Mouse (Mus musculus) limb, embryonic 12.5 days (tissue): ENCODE results near the gene Fam49a. TPM values are rescaled to one million over a fixed set of nuclear protein-coding genes. Genes with fewer than 3 reads are reported as not detected.

ENCODE experiments used
- ATAC-seq: fragments of 200-750 bp; cut with Nextera tagmentation; 2 replicates; pipeline ENCODE4 v1.8.0; 2017; ENCODE audit warnings: low read depth, moderate TSS enrichment; ENCODE audit not compliant: insufficient number of reproducible peaks, insufficient read depth, low FRiP score, low TSS enrichment
- H3K27ac ChIP-seq: fragments of 300-500 bp; sonication (generic); 2 replicates; pipeline ENCODE4 v1.5.1; 2016; ENCODE audit warnings: mild to moderate bottlenecking, moderate library complexity
- H3K27me3 ChIP-seq: fragments of 300-500 bp; sonication (generic); 2 replicates; pipeline ENCODE4 v1.6.1; 2016; ENCODE audit warnings: mild to moderate bottlenecking, moderate library complexity
- H3K36me3 ChIP-seq: fragments of 300-500 bp; sonication (generic); 2 replicates; pipeline ENCODE4 v1.6.1; 2016; ENCODE audit warnings: mild to moderate bottlenecking, moderate library complexity
- H3K4me1 ChIP-seq: fragments of 300-500 bp; sonication (generic); replicated peaks from 2 replicates; pipeline ENCODE4 v1.6.1; 2016
- H3K4me2 ChIP-seq: fragments of 300-500 bp; sonication (generic); 2 replicates; pipeline ENCODE4 v1.6.1; 2016; ENCODE audit warnings: mild to moderate bottlenecking, moderate library complexity
- H3K4me3 ChIP-seq: fragments of 300-500 bp; sonication (generic); replicated peaks from 2 replicates; pipeline ENCODE4 v1.5.1; 2016; ENCODE audit warnings: mild to moderate bottlenecking
- H3K9ac ChIP-seq: fragments of 300-500 bp; sonication (generic); replicated peaks from 2 replicates; pipeline ENCODE4 v1.6.1; 2016; ENCODE audit warnings: mild to moderate bottlenecking, moderate library complexity
- H3K9me3 ChIP-seq: fragments of 300-500 bp; sonication (generic); 2 replicates; pipeline ENCODE4 v1.6.1; 2016; ENCODE audit warnings: mild to moderate bottlenecking, moderate library complexity
- WGBS: fragments of 180-500 bp; shearing (Covaris S2); methylation state at CpG from one replicate; pipeline ENCODE4 v1.1.7; 2016; 5-methylcytosine and 5-hydroxymethylcytosine counted together
- polyA plus RNA-seq: library from polyadenylated mRNA; unstranded; fragments of >200 nt; fragmentation: Nextera tagmentation; extraction: Ambion mirVana; gene quantifications from 2 replicates; pipeline ENCODE4 v1.2.1, GENCODE M21; 2016

Fam49a gene
- 6.9 and 7.4 TPM in 2 replicates for polyA plus RNA-seq

DNA sequence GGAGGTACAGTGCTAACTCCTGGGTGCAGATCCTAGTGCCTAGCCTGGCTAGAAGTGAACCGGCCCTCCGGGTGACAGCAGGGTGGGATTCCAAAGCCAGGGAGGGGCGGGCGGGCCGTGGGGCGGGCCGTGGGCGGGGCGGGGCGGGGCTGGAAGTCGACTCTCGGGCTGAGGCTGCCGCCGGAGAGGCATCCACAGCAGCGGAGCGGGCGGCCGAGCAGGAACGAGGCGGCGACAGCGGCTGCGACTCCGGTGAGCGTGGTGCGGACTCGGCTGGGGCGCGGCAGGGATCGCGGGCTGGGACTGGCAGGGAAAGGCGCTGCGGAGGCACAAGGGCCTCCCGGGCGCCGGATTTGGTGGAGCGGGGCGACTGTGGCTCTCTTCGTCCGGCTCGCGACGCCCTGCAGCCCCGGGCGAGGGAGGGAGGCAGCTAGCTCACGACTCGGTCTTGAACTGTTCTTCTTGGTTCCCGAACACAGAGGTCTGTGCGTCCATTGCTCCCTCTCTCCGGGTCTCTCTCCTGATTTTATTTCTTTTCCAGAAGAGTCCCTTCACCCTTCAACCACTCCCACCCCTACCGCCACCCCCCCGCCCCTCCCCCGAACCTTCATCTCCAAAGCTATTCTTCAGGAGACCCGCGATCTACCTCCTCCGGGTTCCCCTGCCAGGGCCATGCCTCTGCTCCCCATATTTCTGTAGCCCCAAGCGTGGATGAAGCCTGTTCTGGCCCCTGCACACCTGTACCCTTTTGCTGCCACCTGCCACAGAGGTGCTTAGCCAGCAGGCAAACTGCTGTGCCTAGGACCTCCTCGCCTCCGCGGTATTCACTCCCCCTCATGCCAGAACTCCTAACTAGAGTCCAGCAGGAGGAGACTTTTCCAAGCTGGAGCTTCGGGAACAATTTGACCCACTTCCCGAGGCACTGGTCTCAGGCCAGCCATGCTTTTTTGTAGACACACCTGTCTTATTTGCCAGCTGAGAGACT lies at the start of gene Fam49a:
Fam49a (plus strand) TSS at position 153 of the 985 bp plus-strand sequence.
- Histone ChIP-seq H3K27ac (no peak within 1 kb of the TSS), H3K4me2 (peak within 1 kb of the TSS; percentile 83)
- under 1% methylated on average over 59 of the region's 62 CpGs for WGBS

DNA sequence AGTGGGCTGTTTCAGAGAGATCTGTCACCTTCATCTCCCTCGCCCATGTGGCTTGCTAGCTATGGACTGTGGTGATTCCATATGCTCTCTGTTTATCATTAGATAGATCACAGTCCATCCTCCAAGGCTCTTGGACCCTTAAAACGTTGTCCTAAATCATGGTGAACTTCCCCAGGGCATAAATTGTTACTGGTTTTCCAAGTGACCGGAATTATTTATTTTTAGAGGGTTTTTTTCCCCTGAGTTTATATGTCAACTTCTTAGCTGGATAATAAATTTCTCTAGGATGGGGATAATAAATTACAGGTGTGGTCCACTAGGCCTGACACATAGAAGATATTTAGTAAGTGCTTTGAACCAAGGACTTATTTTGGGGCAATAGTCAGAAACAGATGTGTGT lies 48.4 kb upstream of the Fam49a start:
- Histone ChIP-seq H3K9ac (no peak overlapping the region), H3K9me3 (no peaks in the 10 kb centered on the region), H3K27me3 (no peaks in the 10 kb centered on the region), H3K4me2 (no peak overlapping the region), H3K4me3 (no peak overlapping the region), H3K36me3 (no peaks in the 10 kb centered on the region), H3K4me1 (no peaks in the 10 kb centered on the region), H3K27ac (no peak overlapping the region)
- 44% methylated on average over 3 of the region's 3 CpGs for WGBS
- no peak for ATAC-seq

More for the DNA sequence above, at the start of gene Fam49a:
- peak within 1 kb of the TSS; percentile 72 for H3K9ac ChIP-seq
- H3K36me3 ChIP-seq = no peaks in the 10 kb centered on the region
- peak; percentile 76 for ATAC-seq
- H3K4me1 ChIP-seq = peaks cover 16% of the 10 kb centered on the region
- peaks cover 8% of the 10 kb centered on the region; the same call in 1 of the 2 replicates for H3K27me3 ChIP-seq
- no peaks in the 10 kb centered on the region for H3K9me3 ChIP-seq
- peak within 1 kb of the TSS; percentile 66 for H3K4me3 ChIP-seq

DNA sequence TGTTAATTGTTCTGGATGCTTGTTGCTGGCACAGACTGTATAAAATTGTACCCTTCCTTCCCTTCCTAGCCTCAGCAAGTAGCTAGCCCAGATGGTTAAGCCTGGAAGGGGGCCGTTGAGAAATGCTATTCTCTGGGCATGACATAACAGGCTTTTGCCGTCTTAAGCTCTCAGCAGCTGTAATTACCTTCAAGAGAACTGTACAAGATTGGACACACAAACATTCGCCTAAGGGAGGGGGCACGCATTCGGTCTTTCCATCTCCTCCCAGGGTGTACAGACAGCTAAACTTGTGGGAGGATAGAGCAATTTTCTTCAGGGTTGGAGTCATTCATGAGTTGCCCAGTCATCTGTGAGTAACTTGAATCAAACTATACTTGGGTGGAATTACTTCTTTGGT lies 43.0 kb upstream of the Fam49a start:
- Histone ChIP-seq H3K4me1 (no peaks in the 10 kb centered on the region), H3K4me3 (no peak overlapping the region), H3K27ac (no peak overlapping the region), H3K4me2 (no peak overlapping the region), H3K27me3 (no peaks in the 10 kb centered on the region), H3K9ac (no peak overlapping the region), H3K9me3 (no peaks in the 10 kb centered on the region), H3K36me3 (no peaks in the 10 kb centered on the region)
- 79% methylated on average over 5 of the region's 5 CpGs for WGBS
- ATAC-seq = no peak

DNA sequence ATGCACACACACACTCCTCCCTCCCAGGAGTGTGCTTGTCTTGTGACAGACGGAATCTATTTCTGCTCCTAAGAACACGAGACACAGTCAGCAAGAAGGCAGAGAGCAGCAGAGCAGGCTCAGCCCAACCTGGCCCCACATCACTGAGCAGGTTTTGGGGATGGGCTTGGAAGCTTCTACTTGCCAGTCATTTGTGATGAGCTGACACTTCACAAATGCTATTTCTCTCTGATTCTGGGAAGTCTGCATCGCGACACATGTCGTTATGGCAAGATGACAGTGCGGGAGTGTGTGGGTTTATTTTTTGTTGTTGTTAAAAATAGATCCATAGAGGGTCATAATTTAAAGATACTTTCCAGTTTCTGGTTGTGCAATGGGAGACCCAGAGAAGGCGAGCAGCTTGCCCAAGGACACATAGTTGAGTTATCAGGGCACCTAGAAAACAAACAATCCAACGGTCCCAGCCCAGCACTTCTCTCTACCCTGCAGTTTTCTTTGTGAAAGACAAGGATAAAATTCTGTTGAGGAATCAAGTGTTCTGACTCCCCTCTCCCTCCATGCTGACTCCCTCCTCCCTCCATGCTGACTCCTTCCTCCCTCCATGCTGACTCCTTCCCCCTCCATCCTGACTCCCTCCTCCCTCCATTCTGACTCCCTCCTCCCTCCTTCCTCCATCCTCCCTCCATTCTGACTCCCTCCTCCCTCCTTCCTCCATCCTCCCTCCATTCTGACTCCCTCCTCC lies 41.0 kb upstream of the Fam49a start:
- 79% methylated on average over 8 of the region's 8 CpGs for WGBS
- H3K4me3 ChIP-seq = no peak overlapping the region
- H3K27ac ChIP-seq = no peak overlapping the region
- no peaks in the 10 kb centered on the region for H3K27me3 ChIP-seq
- no peak for ATAC-seq
- no peaks in the 10 kb centered on the region for H3K36me3 ChIP-seq
- H3K4me1 ChIP-seq = no peaks in the 10 kb centered on the region
- H3K9ac ChIP-seq = no peak overlapping the region
- H3K4me2 ChIP-seq = no peak overlapping the region
- H3K9me3 ChIP-seq = no peaks in the 10 kb centered on the region

DNA sequence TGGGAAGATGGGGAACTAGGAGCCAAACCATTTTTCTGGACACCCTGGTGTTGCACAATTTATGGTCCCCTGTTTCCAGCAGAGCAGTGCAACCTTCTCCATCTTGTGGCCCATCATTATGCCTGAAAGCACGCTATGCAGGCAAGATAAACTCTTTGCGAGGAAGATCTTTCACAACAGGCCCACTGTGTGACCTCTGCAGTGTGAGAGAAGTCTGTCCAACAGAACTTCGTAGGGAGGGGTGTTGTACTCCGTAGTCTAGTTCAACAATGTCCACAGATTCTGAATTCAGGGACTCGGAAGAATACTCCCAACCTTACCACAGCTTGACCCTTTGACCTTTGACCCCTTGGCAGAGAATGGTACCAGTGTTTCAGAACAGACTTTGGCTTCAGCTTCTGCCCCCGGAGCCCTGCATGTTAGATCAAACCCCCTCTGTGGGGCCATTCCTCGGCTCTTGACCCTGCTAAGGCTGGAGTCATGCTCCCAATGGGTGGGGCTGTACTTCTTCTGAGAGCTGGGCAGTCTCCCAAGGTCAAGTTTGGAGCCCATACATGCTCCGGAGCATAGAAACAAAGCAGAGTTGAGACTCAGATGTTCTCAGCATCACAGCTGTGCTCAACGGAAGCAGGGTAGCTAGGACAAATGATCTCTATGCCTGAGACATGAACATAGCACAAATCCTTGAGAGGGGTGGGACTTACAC lies 39.2 kb upstream of the Fam49a start:
- H3K4me3 ChIP-seq = no peak overlapping the region
- ATAC-seq = no peak
- H3K4me2 ChIP-seq = no peak overlapping the region

DNA sequence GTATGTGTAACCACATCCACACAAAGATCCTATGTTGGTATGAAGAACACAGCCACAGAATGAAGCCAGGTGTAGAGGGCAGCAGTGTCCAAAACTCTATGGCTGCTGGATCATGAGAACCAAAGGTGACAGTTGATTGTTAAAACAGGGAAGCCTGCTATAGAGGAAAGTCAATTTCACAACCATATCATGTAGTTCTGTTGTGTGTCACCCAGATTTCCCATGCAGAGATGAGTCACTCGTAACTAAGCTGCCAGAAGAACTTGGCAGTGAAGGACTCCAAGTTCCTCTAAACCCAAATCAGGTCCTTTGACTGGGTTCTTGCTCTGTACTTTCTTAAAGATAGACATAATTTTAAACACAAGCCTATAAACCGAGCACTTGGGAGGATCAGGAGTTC lies 38.6 kb upstream of the Fam49a start:
- WGBS = 86% methylated on average over 2 of the region's 2 CpGs
- H3K9me3 ChIP-seq = no peaks in the 10 kb centered on the region
- no peak overlapping the region for H3K9ac ChIP-seq
- H3K4me3 ChIP-seq = no peak overlapping the region
- H3K27me3 ChIP-seq = no peaks in the 10 kb centered on the region
- ATAC-seq = no peak
- H3K4me2 ChIP-seq = no peak overlapping the region
- no peaks in the 10 kb centered on the region for H3K4me1 ChIP-seq
- H3K27ac ChIP-seq = no peak overlapping the region
- no peaks in the 10 kb centered on the region for H3K36me3 ChIP-seq

More for the DNA sequence above, 39.2 kb upstream of the Fam49a start:
- no peak overlapping the region for H3K27ac ChIP-seq
- H3K9me3 ChIP-seq = no peaks in the 10 kb centered on the region
- no peaks in the 10 kb centered on the region for H3K27me3 ChIP-seq
- WGBS = 87% methylated on average over 9 of the region's 9 CpGs
- no peak overlapping the region for H3K9ac ChIP-seq
- H3K36me3 ChIP-seq = no peaks in the 10 kb centered on the region
- H3K4me1 ChIP-seq = no peaks in the 10 kb centered on the region

DNA sequence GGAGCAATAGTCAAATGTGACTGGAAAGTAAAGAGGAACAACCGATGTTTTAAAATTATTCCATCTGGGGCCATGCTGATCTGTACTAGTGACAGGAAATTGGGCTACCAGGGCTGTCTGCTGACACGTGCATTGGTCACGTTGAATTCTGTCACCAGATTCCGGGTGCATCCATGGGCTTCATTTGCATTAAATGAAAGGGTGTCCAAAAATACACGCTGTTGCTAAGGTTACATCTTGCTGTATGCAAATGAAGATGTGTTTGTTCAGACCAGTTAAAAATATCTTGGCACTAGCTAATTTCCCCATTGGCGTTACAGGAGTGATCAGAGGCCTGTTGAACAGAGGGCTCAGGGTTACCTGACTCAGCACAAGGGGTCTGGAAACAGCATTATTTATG lies 36.2 kb upstream of the Fam49a start:
- H3K27me3 ChIP-seq = no peaks in the 10 kb centered on the region
- no peak overlapping the region for H3K27ac ChIP-seq
- WGBS = 87% methylated on average over 6 of the region's 6 CpGs
- ATAC-seq = no peak
- no peaks in the 10 kb centered on the region for H3K4me1 ChIP-seq
- H3K9ac ChIP-seq = no peak overlapping the region
- no peaks in the 10 kb centered on the region for H3K9me3 ChIP-seq
- no peaks in the 10 kb centered on the region for H3K36me3 ChIP-seq
- no peak overlapping the region for H3K4me3 ChIP-seq
- H3K4me2 ChIP-seq = no peak overlapping the region

DNA sequence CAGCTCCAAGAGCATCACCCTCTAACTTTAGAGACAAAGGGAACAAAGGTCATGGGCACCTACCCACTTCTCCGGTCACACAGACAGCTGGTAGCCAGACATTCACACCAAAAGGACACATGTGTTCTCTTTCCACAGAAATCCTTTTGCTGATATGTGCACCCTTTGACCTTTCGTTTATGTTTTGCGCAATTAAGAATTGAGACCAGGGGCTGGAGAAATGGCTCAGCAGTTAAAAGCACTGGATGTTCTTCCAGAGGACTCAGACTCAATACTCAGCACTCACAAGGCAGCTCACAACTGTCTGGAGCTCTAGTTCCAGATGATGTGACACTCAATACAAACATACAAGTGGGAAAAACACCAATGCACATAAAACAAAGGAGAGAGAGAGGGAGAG lies 34.3 kb upstream of the Fam49a start:
- 74% methylated on average over 3 of the region's 3 CpGs for WGBS
- Histone ChIP-seq H3K4me3 (no peak overlapping the region), H3K9me3 (no peaks in the 10 kb centered on the region), H3K4me1 (no peaks in the 10 kb centered on the region), H3K27ac (no peak overlapping the region), H3K9ac (no peak overlapping the region), H3K27me3 (no peaks in the 10 kb centered on the region), H3K4me2 (no peak overlapping the region), H3K36me3 (no peaks in the 10 kb centered on the region)
- no peak for ATAC-seq

DNA sequence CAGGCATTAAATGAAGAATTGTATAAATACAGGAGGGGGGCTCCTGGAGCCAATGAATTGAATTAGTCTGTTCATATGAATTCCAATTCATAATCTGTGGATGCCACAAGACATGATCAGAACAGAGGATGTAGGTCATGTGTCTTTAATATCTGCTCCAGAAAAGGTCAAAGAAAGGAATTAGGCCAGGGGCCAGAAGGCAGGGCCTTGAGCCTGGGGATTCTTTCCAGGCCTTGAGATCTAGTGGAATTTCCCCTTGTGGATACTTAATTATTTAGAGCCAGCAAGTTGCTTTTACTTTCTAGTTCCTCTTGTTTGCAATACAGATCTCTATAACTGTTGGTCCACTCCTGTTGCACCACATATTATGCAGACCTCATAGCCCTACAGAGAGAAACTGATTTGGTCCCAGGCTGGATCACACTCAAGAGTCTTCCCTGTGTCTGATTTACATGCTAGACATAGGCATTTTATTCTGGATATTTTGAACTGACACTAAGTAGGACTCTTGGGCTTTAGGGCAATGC lies 31.8 kb upstream of the Fam49a start:
- Histone ChIP-seq H3K9me3 (no peaks in the 10 kb centered on the region), H3K36me3 (no peaks in the 10 kb centered on the region), H3K9ac (no peak overlapping the region), H3K27ac (no peak overlapping the region), H3K27me3 (no peaks in the 10 kb centered on the region), H3K4me1 (no peaks in the 10 kb centered on the region), H3K4me3 (no peak overlapping the region), H3K4me2 (no peak overlapping the region)
- no peak for ATAC-seq

DNA sequence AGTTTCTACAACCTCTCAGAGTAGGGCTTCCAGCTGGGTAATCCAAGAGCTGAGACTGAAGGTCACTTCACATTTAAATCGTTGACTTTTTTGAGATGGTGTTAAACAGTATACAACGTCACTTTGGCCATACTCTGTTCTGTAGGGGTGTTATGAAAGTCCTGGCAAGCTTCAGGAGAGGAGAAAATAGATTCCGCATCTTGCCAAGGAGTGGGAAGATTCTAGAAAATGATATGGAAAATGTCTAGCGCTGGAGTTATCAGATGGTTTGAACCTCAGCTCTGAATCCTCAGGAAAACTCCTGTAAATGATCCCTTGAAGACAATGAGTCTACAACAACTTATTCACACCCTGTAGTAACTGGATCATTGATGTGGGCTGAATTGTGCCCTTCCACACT lies 29.8 kb upstream of the Fam49a start:
- no peak overlapping the region for H3K27ac ChIP-seq
- H3K9me3 ChIP-seq = no peaks in the 10 kb centered on the region
- 88% methylated on average over 4 of the region's 4 CpGs for WGBS
- H3K27me3 ChIP-seq = no peaks in the 10 kb centered on the region
- no peak for ATAC-seq
- no peaks in the 10 kb centered on the region for H3K36me3 ChIP-seq
- H3K9ac ChIP-seq = no peak overlapping the region
- no peak overlapping the region for H3K4me2 ChIP-seq
- no peaks in the 10 kb centered on the region for H3K4me1 ChIP-seq
- no peak overlapping the region for H3K4me3 ChIP-seq

DNA sequence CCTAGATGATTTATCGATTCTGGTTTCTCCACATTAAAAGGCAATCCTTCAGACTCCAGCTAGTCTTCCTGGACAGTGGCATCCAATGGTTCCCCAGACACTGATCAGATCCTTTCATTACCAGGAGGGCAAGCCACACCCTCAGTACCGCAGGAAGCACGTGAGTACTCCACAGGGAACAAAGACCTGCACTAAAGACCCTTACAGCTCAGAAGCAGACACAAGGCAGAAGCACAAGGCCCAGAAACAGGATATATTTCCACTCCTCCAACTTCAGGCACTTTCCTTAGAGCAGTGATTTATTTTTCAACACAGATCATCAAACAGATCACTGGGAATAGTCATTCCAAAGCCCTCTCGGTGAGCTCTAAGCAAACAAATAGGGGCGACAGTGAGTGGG lies 25.0 kb upstream of the Fam49a start:
- no peak for ATAC-seq
- no peaks in the 10 kb centered on the region for H3K9me3 ChIP-seq
- H3K9ac ChIP-seq = no peak overlapping the region
- no peak overlapping the region for H3K4me3 ChIP-seq
- H3K36me3 ChIP-seq = no peaks in the 10 kb centered on the region
- H3K27ac ChIP-seq = no peak overlapping the region
- 57% methylated on average over 5 of the region's 5 CpGs for WGBS
- H3K27me3 ChIP-seq = no peaks in the 10 kb centered on the region
- H3K4me2 ChIP-seq = no peak overlapping the region
- no peaks in the 10 kb centered on the region for H3K4me1 ChIP-seq
